Mouse (Mus musculus): ENCODE results near the gene Xrcc1.

Xrcc1 gene

GRCm38 (mm10) chr7:24529580-24529979, 16.5 kb upstream of the Xrcc1 start:
- DNase-seq = peak; percentile 14

- peak; percentile 99 for DNase-seq
Measured at GRCm38 (mm10) chr7:24530062-24530931, 15.8 kb upstream of the Xrcc1 start, which contains the start of gene Irgq. TSS of gene Irgq (plus strand) at chr7:24530689.

GRCm38 (mm10) chr7:24531211-24531971, 14.7 kb upstream of the Xrcc1 start:
- peak; percentile 85 for DNase-seq

GRCm38 (mm10) chr7:24533031-24533571, 13.0 kb upstream of the Xrcc1 start:
- DNase-seq = no peak

GRCm38 (mm10) chr7:24533806-24534205, 12.3 kb upstream of the Xrcc1 start:
- DNase-seq = no peak

- no peak for DNase-seq
Measured at GRCm38 (mm10) chr7:24534301-24534700, 11.8 kb upstream of the Xrcc1 start.

- no peak for DNase-seq
Measured at GRCm38 (mm10) chr7:24537081-24537480, 9.0 kb upstream of the Xrcc1 start.

GRCm38 (mm10) chr7:24537591-24537990, 8.5 kb upstream of the Xrcc1 start:
- no peak for DNase-seq

- DNase-seq = no peak
Measured at GRCm38 (mm10) chr7:24538154-24538553, 7.9 kb upstream of the Xrcc1 start.

- no peak for DNase-seq
Measured at GRCm38 (mm10) chr7:24538701-24539100, 7.4 kb upstream of the Xrcc1 start.

- DNase-seq = no peak
Measured at GRCm38 (mm10) chr7:24539686-24540085, 6.4 kb upstream of the Xrcc1 start.

GRCm38 (mm10) chr7:24544506-24544905, 1.6 kb upstream of the Xrcc1 start:
- no peak for DNase-seq

GRCm38 (mm10) chr7:24546634-24547389, 723 bp downstream of the Xrcc1 start:
- peak; percentile 100 for DNase-seq

GRCm38 (mm10) chr7:24547534-24548036, 1.5 kb downstream of the Xrcc1 start:
- no peak for DNase-seq

- no peak for DNase-seq
Measured at GRCm38 (mm10) chr7:24551985-24552759, 6.1 kb downstream of the Xrcc1 start.

GRCm38 (mm10) chr7:24555786-24556185, 9.7 kb downstream of the Xrcc1 start:
- no peak for DNase-seq

GRCm38 (mm10) chr7:24561450-24561849, 15.4 kb downstream of the Xrcc1 start:
- no peak for DNase-seq

- no peak for DNase-seq
Measured at GRCm38 (mm10) chr7:24563191-24563836, 17.2 kb downstream of the Xrcc1 start.

GRCm38 (mm10) chr7:24563837-24564206, 17.7 kb downstream of the Xrcc1 start:
- no peak for DNase-seq

GRCm38 (mm10) chr7:24564607-24565265, 18.6 kb downstream of the Xrcc1 start:
- peak; percentile 81 for DNase-seq

GRCm38 (mm10) chr7:24565627-24566026, 19.5 kb downstream of the Xrcc1 start:
- DNase-seq = no peak
